Mouse (Mus musculus): ENCODE measurements at regions not wholly inside any gene's neighbourhood (a gene's known extent, or its start where the extent isn't known, plus 50 kb on each side); places are given as distances from the start of the nearest gene placed in this dataset.

DNA sequence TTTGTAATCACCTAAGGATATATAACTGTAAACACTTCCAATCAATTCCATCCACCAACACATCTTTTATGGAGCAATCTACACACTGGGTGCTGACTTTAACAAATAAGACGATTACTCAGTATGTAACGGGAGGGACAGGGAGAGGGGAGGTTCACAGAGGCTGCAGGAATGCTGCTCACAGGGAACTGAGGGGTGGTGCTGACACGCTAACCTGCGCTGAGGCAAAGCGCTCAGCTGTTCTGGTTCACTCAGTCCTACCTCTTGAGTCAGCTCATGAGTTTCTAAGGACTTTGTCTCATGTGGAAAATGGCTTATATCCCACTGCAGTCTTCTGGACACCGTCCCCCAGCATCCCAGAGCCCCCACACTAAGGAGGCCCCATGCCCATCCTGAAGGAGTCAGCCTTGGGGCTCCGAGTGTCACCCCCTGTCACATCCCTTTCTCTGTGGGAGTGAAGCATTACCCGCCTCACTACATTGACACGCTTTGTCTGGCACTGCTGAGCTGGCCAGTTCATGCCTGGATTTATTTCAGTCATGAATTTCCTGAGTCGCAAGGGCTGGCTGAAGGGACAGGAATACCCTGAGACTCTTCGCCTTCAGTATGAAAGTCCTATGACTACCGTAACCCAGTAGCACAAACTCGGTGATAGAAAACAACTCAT is 184.6 kb upstream of the Dynlrb2 start:
- intact Hi-C loops (cut with DNase I) = no loop called here

DNA sequence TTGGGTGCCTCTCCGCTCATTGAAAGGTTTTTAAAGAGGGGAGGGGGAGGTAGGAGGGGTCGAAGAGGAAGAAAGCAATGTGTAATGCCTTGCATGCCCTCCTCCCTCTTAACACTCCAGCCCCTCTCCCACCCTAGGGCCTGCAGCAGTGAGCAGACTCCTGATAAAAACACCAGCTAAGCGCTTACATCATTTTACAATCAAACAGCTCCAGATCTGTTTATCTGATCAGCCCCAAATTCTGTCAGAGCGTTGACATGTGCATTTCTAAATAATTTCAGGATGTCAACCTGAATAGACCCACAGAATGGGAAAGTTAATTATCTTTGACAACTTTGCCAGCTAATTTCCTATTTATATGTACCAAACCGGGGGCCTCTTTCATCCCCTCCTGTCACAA is 189.4 kb upstream of the Dynlrb2 start:
- intact Hi-C loops (cut with DNase I) = no loop called here
- DNase-seq (ENCODE audit: low spot score in 2 of 2) = no peak

More for the DNA sequence above, 184.6 kb upstream of the Dynlrb2 start:
- no peak for DNase-seq (ENCODE audit: low spot score in 2 of 2)

DNA sequence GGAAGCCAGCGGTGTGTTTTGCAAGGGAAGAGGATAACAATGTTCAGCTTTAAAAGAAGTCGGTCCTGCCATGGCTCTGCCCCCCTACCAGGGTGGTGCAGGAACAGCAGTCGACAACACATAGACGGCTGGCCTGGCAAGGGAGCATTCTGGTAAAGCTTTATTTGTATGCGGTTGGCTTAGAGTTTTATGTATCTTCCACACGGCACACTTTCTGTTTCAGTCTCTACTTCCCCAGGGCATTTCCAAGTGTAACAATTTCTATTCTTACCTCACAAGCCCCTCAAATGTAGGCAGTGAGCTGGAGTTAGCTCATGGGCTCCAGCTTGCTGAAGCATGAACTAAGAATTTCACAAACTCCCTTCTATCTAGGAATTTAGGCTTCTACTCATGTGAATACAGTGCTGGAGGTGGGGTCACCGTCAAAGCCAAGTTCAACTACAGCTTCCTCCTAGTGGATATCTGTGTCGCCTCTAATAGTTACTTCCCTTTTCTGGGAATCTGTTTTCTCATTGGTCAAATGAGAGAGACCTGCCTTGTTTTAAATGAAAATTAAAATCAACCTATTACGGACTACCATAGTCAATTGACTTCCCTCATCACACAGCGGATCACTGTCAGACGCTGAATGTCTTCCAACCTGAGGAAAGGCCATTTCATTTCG is 190.2 kb upstream of the Dynlrb2 start:
- DNase-seq (ENCODE audit: low spot score in 2 of 2) = no peak
- intact Hi-C loops (cut with DNase I) = no loop called here

DNA sequence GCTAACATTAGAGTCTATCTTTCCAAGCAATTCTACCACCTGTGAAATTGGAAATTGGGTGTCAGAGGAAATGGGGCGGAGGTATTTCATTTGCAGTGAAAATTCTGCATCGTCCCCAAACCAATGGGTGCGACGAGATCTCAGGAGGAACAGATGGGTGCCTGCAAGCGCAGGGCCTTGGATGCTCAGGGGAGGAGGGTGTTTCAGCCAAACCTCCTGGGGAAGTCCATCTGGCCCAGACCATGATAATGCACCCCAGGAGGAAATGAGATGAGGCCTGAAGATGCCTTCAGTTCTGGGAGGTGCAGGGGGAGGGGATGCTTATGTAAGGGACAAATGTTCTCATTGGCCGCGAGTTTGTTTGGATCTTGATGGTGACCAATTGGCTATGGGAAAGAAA is 205.9 kb upstream of the Dynlrb2 start:
- intact Hi-C loops (cut with DNase I) = no loop called here
- no peak for DNase-seq (ENCODE audit: low spot score in 2 of 2)

DNA sequence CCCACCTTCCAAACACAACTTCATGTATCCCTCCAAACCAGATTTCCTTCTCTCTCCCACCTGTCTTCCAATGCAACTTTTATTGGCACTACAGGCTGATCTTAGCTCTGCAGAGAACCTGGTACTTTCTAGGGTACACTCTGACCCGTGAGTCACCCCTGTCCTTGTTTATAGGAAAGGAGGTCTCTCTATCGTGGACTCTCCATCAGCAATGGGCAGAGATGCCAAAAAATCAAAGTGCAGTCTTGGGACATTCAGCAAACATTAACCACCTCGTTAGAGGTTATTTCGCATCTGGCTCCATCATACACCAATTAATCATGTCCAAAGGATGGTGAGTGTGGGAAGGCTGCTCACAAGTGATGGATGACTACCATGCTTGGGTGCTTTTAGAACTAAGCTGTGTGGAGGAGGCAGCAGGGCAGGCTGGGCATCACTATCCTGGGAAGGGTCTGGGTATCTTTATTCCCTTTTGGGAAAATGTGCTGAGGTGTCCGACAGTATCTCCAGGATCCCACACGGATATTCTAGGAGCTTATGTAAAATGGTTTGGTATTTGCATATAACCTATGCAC is 214.0 kb upstream of the Dynlrb2 start:
- intact Hi-C loops (cut with DNase I) = no loop called here
- no peak for DNase-seq (ENCODE audit: low spot score in 2 of 2)

DNA sequence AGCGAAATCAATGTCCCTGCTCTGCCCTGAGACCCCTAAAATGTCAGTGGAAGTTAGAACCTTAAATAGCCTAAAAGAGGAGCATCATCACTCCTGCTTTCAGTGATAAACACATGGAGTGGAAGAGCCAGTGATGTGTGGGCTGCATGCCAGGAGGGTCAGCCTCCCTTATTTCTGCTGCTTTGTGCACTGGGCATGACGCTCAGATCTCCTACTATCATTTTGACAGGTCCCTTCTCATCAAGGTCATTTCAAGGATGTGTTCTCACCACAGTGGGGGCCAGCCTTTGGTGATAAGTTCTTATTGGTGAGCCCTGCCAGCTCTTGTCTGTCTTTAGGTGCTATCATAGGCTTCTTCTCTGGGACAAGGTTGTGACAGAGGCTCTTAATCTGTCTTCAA is 215.5 kb upstream of the Dynlrb2 start:
- no peak for DNase-seq (ENCODE audit: low spot score in 2 of 2)
- intact Hi-C loops (cut with DNase I) = no loop called here

DNA sequence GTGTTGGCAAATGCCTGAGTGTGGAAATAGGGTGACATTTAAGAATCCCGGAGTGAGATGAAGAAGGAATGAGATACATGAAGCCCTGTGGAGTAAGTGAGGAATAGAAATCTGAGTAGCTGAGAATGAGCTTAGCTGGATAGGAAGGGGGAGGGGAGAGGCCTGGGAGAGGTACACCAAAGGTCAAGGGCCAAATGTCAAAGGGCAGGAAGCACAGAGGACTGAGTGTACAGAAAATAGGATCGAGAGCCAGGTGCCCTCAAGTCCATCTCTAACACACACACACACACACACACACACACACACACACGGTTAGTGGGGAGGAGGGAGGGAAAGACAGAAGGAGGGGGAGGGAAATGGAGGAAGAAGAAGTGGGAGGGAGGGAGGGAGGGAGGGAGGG is 220.8 kb upstream of the Dynlrb2 start:
- intact Hi-C loops (cut with DNase I) = no loop called here
- DNase-seq (ENCODE audit: low spot score in 2 of 2) = no peak

DNA sequence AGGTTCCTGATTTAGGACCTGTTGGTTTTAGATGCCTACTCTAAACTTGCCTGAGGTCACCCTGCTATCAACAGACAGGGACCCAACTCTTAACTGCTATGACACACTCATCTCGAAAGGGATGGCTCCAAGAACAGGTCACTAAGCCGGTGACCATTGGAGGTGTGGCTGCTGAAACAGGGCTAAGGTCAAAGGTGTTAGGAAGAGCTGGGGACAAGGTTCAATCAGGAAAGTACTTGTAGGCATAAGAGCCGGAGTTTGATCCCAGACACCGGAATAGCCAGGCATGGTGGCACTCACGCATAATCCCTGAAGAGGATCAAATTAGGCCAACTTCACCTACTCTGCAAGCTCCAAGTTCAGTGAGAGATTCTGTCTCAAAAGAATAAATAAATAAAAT is 222.4 kb upstream of the Dynlrb2 start:
- DNase-seq (ENCODE audit: low spot score in 2 of 2) = no peak
- intact Hi-C loops (cut with DNase I) = no loop called here

DNA sequence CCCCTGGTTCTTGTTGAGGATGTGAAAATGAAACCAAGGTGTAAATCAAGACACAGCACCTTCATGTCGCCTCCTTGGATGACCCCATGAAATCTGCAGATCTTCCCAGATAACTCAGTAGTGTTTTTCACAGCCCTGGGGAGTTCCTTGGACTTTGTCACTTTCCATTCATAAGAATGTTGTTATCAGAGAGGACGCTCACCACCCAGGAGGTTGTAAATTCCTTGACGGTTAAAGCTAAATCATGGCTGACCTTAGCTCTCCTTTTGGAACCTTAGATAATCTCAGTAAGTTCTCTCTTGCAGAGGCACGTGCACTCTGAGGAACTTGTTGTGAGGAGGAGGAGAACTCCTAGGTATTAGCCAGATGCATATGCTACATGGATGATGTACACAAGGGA is 229.8 kb upstream of the Dynlrb2 start:
- intact Hi-C loops (cut with DNase I) = no loop called here
- no peak for DNase-seq (ENCODE audit: low spot score in 2 of 2)

DNA sequence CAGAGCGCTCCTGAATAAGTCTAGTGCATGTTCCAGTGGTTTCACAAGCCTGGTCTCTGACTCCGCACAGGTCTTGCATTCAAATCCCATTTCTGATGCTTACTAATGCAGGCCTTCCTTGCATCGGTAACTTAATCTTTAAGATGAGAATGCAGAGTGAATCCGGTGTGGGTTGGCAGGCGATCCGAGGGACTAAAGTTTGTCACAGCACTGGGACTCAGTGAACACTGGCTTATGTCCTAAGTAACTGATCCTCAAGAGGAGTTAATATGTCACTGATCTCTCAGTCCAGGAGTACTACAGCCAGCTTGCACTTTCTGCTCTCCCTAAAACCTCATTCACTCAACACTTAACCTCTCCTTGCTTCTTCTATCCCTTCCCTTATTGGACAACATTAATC is 233.5 kb upstream of the Dynlrb2 start:
- DNase-seq (ENCODE audit: low spot score in 2 of 2) = no peak
- intact Hi-C loops (cut with DNase I) = no loop called here

DNA sequence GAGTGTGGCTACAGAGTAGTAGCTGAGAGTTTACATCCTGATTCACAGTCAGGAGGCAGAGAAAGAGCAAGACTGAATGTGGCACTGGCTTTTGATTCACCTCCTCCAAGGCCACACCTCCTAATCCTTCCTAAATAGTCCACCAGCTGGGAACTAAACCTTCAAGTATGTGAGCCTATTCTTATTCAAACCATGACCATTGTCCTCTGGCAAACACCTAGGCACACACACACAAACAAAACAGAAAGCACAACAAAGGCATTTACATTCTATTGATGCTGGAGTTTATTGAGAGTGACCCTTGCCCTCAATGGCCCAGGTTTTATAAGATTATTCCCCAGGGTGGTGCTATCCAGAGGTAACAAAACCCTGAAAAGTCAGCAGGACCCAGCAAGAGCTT is 235.4 kb upstream of the Dynlrb2 start:
- intact Hi-C loops (cut with DNase I) = no loop called here
- DNase-seq (ENCODE audit: low spot score in 2 of 2) = no peak

DNA sequence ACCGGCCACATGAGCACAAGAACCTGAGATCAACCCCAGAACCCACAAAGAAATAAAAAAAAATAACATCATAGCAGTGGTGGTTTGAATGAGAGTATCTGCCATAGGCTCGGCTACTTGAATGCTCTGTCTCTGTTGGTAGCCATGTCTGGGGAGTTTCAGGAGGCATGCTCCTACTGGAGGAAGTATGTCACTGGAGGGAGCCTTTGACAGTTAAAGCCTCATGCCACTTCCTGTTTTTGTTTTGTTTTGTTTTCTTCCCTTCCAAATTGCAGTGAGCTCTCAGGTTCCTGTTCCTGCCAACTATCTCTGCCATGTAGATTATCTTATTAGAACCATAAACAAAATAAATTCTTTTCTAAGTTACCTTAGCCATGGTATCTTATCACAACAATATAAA is 236.1 kb upstream of the Dynlrb2 start:
- intact Hi-C loops (cut with DNase I) = no loop called here
- no peak for DNase-seq (ENCODE audit: low spot score in 2 of 2)

DNA sequence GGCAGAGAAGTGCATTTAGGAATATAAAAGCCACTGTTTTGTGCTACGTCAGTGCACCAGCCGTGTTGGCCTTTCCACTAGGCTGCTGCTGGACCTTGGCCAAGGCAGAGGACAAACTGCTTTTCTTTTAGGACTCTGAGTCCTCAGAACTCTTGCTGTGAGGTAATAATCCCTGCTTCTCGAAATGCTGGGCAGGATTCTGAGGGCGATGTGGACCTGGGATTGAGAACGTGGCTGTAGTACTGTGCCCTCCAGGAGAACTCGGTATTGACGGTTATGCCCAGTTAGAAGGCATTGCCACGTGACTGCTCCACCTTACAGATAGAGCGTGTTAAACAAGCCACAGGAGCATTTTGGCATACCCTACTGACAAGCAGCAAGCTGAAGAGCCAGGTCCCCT is 236.6 kb upstream of the Dynlrb2 start:
- peak in 1 of 2 experiments; percentile 6 for DNase-seq (ENCODE audit: low spot score in 2 of 2)
- intact Hi-C loops (cut with DNase I) = no loop called here

DNA sequence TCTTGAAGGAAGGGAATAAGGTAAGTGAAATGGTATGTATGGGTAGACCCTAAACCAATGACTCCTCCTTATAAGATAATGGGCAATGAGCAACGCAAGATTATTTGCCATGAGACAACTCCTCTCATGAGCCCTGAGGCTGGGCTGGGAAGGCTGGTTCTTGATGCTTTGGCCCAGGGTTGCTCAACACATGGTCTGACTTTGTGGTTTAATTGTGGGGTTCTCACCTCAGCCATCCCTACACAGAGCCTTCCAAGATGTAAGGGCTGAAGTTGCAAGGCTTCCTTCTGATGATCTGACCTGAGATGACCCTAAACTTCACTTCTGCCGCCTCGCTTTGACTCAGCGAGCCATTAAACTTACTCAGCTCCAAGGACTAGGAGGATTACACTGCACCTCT is 237.8 kb upstream of the Dynlrb2 start:
- DNase-seq (ENCODE audit: low spot score in 2 of 2) = no peak
- intact Hi-C loops (cut with DNase I) = no loop called here

DNA sequence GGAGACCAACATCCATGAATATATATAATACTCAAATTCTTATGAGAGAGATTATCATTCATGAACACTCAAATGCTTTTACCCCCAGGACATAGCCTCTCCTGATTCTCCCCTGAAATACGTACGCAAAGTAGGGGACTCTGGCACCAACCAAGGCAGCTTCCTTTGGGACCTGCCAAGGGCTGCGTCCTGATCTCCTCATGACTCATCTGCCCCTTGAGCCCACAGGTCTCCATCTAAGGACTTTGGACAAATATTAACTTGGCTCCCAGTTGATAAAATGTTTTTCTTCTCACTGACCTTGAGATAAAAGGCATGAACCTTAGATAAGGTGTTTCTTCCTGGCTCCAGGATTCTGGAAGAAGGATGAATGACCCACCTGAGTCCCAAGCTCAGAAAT is 239.2 kb upstream of the Dynlrb2 start:
- no peak for DNase-seq (ENCODE audit: low spot score in 2 of 2)
- intact Hi-C loops (cut with DNase I) = no loop called here

DNA sequence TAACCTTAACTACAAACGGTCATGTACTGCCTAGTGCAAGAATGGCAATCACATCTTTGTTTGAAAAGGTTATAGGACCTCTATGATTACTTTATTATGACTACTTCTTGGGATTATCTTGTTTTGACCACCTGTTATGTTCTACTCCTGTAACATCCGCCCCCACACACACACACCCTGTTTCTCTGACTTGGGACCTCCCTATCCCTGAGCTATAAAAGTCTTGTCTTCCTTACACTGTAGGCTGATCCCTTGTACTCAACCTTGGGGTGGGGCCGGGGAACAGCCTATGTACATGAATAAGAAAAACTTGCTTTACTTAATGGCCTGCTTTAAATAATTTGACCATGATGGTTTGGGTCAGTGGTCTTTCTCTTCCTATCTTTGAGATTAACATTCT is 240.7 kb upstream of the Dynlrb2 start:
- no peak for DNase-seq (ENCODE audit: low spot score in 2 of 2)
- intact Hi-C loops (cut with DNase I) = no loop called here

DNA sequence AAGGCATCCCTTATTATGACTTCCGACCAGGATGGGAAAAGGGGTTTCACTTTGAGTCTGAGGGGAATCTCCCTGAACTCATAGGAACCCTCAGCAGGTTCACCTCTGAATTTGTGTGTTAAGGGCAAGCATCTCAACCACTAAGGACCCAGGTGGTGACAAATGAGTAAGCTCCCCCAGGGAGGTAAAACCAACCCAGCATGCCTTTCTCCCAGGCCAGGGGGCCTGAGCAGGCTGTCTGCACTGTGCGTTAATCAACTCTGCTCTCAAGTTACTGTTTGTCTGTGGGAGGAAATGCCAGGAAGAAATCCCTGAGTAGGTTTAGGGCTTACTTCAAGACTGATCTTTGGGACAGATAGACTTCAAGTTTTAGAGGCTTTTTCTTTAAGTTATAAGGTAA is 243.5 kb upstream of the Dynlrb2 start:
- intact Hi-C loops (cut with DNase I) = no loop called here
- DNase-seq (ENCODE audit: low spot score in 2 of 2) = no peak

DNA sequence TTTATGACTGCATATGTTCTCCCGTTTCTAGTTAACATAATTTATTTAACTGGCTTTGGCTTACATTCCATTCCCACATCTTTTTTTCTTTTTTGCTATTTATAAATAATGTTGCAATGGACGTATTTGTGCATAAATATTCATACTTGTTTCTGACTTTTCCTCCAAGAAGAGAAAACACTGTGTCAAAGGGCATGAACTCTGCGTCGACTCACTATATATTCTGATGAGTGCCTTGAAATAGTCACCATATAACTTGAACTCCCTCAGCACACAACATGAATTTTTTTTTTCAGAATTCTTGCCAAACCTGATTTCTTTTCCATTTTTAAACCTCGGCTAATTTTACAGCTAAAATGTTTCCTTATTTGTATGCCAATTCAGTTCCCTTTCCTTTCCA is 249.4 kb upstream of the Dynlrb2 start:
- DNase-seq (ENCODE audit: low spot score in 2 of 2) = no peak
- intact Hi-C loops (cut with DNase I) = no loop called here

DNA sequence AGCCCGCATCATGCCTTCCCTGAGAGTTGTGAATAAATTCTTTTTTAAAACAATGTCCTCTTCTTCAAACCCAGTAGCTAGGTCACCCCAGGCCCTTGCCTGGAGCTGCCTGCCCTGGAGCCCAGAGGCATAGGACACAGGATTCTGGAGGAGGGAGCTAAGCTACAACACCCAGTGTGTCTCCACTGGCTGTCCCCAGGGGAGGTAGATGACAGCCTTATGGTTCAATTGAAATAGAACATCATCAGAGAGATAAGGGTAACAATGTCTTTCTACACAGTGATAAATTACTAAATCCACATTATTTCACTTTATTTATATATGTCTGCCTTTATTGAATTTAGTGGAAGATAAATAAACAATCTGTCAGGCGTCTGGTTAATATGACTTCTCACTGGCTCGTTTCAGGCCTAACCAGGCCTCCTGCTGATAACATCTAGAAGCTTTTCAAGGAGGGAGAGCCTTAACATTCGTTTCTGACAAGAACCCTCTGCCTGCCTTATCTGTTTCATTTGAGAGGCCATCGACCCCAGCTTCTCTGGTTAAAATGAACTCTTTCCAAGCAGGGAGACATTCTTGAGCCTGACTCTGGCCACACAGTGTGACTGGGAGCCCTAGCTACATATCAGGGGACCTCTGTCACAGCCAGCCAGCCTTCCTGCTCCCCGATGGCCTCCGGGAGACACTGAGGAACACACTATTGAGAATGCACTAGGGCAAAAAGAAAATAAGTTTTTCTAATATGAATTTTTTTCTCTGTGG is 252.1 kb upstream of the Dynlrb2 start:
- DNase-seq (ENCODE audit: low spot score in 2 of 2) = no peak
- intact Hi-C loops (cut with DNase I) = no loop called here

DNA sequence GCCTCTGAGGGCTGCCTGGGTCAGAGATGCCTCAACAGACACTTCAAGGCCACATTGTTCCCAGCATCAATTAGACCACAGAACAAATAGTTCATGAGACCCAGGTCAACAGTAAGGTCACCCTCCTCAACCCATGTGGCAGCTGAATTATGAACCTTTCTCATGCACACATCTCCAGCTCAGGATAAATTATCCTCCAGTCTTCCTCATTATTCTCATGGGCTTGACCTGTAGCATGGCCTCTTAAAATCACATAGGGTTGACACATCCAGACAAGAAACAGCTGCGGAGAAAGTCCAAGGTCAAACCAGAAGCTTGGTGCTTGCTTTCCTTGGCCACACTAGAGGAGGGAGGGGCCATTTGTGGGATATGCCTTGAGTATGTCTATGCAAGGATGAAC is 256.4 kb upstream of the Dynlrb2 start:
- no peak for DNase-seq (ENCODE audit: low spot score in 2 of 2)
- intact Hi-C loops (cut with DNase I) = no loop called here

DNA sequence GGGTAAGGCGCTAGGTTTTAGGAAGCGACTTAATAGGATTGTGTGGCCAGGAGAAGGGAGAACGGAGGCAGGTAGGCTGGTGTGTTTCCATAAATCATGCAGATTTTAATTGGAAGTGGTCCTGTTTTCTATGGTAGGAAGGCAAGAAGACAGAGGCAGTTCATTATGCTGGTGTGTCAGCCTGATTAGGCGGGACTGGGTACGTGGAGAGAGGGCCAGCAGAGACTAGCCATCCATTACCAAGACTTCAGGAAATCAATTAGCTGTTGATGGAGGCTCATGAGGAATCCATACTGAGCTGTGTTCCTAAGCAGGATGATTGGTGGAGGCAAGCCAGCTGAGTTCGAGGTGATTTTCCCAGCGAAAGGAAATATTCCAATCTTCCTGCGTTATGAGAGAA is 261.3 kb upstream of the Dynlrb2 start:
- no peak for DNase-seq (ENCODE audit: low spot score in 2 of 2)
- intact Hi-C loops (cut with DNase I) = no loop called here

Measured in left cerebral cortex, postnatal 36 days (tissue).